Mouse (Mus musculus): Measurements from ENCODE around the gene Klf7.

The Klf7 gene

DNA sequence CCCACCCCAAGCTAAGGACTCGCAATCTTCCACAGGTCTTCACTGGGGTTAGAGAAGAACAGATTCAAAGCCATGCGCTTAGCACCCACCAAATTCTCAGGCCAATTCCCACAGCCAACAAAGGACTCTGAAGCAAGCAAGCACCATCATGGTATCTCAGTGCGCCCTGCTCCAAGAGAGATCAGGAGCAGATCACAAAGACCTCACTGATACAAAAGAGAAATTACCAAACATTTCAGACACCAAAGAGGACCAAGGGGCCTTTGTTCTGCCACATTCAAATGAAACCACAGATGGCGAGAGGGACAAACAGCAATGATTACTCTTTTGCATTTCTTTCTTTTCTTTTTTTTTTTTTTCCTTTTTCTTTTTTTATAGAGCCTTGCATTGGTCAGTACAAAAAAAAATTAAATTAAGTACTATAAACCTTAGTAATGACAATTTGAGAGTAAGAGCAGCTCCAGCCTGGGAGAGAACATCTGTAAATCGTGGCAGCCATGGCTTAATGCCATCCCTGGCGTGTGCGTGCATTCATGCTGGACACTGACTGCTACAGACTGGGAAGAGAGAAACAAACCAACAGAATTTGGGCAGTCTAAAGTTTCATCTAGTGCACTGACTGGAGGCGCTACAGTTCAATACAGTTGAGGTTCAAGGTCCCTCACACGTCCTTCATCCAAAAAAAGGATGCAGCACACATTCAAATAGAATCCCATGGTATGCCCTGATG lies 89.4 kb downstream of the Klf7 start:
- DNase-seq (ENCODE audit: low read depth, low spot score): no peak

DNA sequence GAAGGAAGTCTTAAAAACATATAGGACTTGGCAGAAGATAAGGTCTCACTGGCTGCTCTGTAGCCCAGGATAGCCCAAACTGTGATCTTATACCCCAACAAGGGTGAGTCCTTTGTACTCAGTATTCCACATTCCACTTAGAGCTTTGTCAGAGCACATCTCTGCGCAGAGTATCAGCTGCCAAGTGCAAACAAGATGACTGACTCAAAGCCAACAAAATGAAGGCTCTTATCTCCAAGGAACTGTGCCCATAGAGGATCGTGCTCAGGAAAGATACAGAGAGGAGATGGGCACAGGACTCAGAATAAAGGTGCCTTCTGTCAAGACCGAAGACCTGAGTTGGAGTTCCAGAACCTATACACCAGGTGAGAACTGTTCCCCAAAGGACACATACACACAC lies 100.1 kb downstream of the Klf7 start:
- DNase-seq (ENCODE audit: low read depth, low spot score): no peak

DNA sequence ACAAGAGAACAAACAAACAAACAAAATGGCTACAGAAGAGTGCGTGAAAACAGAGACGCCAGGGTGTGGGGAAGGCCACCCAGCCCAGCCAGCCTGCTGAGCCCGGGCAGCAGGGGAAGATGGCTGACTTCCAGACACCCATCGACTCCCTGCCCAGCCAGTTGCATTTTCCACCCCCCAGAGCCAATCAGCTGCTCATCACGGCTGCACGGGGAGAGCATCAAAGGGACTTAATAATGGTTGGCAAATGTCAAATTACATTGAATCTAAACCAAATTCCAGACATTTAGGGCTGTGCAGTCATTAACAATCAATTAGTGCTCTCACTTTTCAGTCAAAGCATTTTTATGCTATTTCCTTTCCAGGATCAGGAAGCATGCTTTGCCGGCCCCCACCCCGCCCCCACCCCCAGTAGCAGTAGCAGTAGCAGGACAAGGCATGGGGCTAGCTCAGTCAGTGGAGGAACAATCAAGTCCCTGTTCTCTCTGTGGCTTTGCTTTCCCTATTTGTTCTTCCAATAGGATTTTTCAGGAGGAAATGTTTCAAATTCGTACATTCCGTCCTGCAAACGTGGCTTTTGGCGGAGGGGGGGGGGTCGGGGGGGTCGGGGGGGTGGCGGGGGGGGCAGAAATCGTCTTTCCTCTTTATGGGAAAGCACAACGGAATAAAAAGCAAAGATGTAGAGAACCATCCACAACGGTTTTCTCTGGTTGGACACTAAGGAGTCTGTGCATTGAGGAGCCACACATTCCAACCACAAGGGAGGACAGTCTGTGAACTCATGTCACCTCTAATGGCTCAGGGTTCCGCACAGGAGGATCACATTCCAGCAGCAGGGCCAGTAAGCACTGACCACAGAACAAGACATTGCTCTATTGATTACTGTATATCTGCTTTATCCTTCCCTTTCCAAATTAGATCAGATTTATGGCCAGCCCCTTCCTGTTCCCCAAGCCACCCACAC lies 101.1 kb downstream of the Klf7 start:
- peak; percentile 46 for DNase-seq (ENCODE audit: low read depth, low spot score)

DNA sequence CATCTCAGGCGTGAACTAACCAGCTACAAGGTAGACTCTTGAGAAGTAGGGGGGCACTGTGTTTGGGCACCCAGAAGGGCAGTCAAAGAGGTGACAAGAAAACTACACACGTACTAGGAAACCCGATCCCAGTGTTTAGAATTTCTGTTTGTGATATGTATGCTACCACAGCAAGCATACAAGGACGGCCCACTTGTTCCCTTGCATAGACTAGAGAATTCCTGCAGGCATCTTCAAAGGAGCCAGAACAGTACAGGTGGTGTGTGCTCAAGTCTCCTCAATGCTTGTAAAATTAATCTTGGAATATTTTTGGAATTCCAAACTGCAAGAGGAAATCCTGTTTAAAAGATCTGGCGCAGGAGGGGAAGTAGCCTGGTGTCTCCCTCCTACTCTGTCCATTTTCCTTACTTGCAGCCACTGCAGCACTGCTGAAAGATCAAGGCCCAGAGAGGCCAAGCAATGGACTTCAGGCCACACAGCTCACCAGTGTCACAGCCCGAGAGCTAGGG lies 102.9 kb downstream of the Klf7 start:
- no peak for DNase-seq (ENCODE audit: low read depth, low spot score)

DNA sequence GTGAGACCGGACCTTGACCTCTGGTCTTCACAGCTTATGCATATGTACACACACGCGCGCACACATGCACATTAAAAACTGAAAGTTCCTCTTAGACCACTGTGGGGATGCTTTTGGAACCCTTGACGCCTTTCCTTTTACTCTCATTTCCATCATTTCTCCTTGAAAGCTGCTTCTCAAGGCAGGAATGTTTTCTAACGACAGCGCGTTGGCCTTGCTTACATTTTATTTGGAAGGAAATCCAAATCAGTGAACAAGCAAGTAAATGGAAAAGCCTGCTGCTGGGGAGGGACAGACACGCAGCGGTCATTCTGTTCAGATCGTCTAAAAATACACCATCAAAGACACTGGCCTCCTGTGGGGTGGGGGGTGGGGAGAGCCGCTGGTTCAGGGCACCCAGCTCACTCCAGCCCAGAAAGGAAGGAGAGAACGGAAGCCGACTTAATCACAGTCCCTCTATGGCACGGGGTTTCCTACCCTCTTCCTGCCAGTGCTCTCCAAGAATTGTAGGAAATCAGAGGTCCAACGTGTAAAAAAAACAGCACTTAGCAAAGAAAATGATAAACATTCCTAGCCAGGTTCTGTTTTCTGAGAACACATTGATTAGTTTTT lies 103.5 kb downstream of the Klf7 start:
- no peak for DNase-seq (ENCODE audit: low read depth, low spot score)

DNA sequence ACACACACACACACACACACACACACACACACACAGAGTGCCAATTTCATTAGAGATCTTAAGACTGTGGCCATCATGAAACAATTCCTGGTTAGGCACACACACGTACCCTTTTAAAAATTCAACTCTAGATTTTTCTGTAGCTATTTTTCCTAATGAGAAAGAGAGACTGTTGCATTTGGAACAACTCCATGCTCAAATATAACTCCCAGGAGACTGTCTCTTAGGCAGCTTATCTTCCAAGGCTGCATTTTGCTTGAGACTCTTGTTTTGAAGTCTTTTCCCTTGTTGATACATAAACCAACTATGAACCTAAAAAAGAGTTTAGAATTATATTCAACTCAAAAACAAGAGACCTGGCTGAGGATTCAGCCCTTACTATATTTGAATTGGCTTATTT lies 108.0 kb downstream of the Klf7 start:
- no peak for DNase-seq (ENCODE audit: low read depth, low spot score)

DNA sequence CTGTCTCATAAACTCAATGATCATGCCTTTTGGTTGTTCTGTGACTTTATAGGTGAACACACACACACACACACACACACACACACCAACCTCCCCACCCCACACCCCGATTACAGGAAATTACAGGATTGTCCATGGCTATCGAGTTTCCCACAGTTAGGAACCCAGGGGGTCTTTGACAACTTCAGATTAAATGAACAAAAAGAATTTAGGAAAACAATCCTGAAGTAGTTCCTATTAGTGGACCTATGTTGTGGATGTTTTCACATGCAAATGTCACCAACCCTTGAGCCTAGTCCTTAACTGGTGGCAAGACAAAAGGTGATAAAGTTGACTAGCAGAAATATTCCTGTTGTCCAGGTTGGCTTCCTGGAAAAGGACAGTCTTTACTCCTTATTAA lies 113.1 kb downstream of the Klf7 start:
- DNase-seq (ENCODE audit: low read depth, low spot score): no peak

DNA sequence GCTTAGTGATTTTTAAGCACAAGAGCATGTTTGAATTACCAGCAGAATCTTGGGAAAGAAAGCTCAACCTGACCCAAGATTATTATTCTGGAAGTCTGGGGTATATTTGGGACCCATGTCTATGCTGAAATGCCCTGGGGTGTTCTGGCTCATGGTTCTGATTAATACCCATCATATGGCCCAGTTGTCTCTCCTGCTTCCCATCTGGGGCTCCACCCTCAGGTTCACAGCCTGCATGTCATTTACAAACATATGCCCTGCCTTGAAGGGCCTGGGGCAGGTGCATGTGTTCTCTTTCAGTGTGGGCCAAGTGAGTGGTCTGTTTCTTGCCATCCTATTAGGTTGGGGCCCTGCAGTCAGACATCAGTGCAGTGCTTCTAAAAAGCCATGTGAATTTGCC lies 114.1 kb downstream of the Klf7 start:
- no peak for DNase-seq (ENCODE audit: low read depth, low spot score)

DNA sequence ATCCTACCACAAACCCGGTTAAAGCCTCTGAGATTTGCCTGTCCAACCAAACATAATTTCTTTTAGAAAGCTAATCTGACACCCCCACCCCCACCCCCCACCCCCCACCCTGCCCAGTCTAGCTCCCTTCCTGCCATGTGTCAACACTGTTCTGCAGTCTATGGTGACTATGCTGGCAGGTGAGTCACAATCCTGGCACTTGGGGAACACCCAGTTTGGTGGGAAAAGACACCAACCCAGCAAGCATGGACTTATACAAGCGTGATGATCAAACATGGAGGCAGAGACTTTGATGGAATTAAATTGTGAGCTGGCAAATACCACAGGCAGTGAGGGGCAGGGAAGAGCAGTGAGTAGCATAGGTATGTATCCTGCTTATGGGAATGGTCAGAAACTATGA lies 116.9 kb downstream of the Klf7 start:
- DNase-seq (ENCODE audit: low read depth, low spot score): no peak

DNA sequence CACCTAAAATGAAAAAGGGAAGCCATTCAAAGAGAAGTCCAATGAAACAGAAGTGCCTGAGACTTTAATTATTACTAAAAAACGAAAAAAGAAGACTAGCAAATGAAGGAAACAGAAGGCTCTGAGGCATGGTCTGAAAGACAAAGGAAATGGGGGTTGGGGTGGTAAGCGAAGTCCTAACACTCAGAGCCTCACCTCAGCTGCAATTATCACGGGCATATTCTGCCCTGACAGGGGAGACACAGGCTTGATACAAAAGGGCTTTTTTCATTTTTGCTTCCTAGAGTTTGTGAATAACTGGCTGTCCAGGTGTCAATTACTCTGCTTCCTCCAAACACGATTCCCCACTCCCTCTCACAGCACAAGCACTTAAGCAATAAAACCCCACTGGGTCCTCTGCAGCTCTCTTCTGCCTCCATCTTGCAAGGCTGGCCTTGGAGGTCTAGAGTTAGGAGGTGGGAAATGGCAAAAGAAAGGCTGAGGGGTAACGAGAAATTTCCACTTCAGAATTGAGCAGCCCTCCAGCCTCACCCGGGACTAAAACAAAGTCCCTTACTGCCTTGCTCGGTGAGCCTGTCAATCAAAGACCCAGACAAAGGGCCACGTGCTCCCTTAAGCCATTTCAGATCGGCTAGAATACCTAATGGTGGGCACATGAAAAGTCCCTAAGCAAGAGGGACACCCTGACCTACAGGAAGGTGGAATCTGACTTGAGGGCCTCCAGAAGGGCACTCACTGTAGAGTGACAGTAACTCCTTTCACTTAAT lies 118.4 kb downstream of the Klf7 start:
- DNase-seq (ENCODE audit: low read depth, low spot score): no peak

DNA sequence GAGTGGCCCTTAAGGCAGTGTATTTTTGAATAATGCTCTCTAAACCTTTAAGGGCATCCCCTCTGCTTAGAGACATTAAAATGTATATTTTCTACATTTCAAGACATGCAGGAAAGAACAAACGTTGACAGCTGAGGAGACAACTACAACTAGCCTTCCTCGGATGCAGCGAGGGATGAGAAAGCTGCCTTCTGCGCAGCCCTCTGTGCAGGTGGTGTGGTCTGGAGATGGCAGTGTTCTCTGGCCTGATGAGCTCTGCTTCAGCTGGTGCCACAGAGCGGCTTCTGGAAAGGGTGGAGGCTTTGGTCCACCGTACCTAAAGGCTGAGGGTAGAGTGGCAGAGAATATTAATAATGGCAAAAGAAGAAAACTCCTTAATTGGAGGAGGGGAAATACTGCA lies 120.0 kb downstream of the Klf7 start:
- no peak for DNase-seq (ENCODE audit: low read depth, low spot score)

DNA sequence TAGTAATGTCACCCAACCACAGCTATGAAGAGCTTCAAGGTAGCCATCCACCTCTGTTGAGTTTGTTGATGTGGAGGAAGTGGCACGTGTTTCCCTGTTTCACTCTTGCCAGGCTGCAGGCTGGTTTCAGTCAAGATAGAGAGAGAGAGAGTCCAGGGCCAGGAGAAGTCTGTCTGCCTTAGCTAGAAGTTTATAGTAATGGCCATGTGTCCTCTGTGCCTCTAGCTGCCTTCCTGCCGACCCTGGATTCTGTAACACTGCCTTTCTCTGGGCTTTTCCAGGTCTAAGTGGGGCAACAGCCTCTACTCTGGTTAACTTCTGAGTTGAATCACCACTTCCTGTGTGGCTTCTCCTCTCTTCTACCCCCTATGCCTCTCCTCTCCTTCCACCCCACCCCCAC lies 121.5 kb downstream of the Klf7 start:
- no peak for DNase-seq (ENCODE audit: low read depth, low spot score)

DNA sequence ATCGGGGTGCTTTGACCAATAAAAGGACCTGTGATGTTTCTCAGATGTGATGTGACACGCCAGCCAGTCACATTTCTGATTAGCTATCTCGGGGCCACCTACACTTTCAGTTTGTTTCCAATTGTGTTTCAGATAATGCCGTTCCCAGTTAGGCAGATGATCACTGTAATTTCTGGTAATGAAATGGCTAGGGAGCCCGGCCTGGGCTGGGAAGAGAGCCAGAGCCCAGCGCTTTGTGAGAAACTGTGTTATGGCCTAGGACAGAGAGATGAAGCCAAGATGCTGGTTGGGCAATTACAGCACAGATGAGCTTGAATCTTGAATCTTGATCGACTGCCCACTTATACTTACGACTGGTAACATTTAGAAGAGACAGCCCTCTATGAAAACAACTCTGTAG lies 122.6 kb downstream of the Klf7 start:
- no peak for DNase-seq (ENCODE audit: low read depth, low spot score)

DNA sequence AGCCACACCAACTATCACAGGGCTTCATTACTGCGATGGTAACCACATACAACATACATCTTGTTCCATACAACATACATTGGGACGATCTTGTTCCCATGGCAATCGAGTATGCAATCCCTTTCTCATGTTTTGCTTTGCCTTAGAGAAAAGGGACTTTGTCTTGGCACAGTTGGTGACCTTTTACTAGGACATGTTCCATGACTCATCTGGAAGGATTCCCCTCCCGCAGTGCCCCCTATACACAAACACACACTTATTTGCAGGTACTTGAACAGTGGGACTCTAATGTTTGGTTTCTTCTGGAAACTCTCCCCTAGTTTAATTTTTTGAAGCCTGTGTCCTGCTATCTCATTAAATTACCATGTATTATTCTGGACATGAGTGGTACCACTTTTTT lies 123.2 kb downstream of the Klf7 start:
- no peak for DNase-seq (ENCODE audit: low read depth, low spot score)

DNA sequence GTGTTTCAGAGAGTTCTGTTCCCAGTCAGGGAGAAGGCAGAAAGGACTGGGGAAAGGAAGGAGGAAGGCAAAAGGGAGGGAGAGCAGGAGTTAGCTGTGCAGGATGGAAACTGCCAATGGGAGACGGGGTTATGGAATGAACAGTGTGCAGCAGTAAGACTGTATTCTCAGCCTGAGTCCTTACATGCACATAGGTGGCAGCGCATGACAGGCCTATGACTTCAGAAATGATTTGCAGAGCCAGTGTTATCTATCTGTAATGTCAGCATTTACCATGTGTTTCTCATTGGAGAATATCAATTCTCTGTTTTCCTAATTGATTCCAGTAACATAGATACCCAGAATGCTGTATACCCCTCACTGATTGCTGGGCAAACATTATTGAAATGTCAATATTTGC lies 123.9 kb downstream of the Klf7 start:
- DNase-seq (ENCODE audit: low read depth, low spot score): no peak

DNA sequence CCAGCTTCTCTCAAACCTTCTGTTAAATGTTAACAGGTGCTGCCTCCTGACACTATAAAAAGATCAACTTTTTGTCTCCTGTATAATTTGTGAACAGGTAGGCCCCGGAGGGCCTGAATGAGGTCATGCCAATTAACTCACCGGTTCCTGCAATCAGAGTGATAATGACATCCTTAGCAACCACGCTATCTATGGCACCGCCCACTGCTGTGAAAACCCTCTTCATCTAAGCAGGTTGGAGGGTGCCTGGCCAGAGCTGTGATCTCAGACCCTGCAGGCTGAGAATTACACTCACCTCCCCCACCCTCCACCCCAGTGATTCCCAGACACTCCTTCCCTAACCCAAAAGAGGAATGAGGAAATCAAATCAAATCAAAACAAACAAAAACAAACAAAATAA lies 126.3 kb downstream of the Klf7 start:
- no peak for DNase-seq (ENCODE audit: low read depth, low spot score)

DNA sequence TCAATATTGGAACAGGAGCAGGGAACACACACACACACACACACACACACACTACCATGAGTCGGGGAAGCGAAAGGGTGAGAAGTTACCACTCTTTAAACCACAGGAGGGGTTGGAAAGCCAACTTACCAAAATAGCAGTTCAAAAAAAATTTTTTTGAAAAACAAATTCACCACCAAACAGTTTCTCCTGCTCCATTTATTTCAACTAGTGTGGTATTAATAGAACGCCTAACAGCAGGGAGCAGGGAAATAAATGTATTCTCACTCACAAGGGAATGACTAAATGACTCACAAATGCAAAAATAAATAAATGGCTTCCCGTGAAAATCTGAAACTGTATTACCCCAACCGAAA lies 127.0 kb downstream of the Klf7 start:
- no peak for DNase-seq (ENCODE audit: low read depth, low spot score)

DNA sequence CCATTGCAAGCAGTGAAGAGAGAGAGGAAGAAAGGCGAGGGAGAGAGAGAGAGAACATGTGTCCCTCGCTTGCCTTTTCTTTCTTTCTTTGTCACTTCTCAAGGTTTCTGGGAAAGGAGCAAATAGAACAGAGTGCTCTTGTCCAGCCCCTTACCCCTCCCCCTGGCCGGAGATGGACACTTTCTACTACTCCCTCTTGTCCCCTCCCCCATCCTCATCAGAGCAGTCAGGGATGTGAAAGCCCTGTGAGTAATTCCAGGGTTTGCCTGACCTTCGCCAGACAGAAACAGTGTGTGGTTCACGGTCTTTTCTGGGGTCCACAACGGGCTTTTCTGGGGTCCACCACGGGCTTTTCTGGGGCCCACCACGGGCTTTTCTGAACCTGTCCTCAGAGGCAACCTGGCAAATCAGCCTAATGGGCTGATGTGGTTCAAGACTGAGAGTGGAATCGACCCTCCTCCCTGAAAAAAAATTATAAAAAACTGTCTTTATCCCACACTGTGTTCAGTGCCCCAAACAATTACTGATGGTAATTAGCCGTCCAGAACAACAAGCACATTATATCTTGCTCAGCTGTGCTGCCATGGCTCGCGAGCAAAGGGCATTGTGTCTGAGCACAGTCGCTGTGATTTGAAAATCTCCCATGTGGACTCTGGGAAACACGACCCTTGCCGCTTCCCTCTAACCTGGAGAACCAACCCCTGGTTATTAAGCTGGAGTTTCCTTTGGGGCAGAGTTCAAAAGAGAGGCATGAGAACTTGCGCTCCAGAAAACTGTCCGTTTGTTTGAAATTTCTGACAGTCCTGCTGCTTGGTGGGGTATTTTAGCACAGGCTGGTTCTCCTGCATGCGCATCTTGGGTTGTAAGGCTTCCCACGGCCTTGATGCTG lies 127.6 kb downstream of the Klf7 start:
- no peak for DNase-seq (ENCODE audit: low read depth, low spot score)

DNA sequence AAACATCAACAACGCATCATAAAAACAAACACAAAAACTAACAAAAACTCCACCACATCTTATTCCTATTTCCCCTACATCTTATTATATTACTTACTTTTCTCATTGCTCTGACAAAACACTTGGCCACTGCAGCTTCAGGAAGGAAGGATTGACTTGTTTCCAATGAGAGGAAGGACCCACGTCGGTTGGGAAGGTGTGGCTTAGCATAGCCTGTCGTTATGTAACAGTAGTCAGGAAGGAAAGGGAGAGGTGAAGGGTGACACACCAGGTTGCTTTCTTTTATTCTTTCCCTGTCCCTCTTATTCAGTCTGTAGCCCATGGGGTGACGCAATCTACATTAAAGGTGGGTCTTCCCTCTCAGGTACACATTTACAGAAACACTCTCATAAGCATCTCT lies 129.6 kb downstream of the Klf7 start:
- DNase-seq (ENCODE audit: low read depth, low spot score): no peak

DNA sequence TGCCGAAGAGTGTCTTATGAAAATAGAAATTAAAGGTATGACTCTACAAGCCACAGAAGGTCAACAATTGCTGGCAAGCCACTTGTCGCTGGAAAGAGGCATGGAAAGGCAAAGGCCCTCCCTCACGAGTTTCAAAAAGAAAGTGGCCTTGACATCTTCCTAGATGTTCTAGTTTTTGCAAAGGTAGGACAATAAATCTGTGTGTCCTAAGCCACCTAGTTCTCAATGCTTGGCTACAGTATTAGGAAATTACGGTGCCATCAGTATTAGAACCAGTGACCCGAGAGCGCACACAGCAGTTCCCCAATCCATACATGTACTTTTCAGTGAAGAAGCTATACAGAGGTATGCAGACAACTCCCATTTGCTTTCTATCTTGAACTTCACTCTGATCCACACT lies 131.7 kb downstream of the Klf7 start:
- no peak for DNase-seq (ENCODE audit: low read depth, low spot score)

DNA sequence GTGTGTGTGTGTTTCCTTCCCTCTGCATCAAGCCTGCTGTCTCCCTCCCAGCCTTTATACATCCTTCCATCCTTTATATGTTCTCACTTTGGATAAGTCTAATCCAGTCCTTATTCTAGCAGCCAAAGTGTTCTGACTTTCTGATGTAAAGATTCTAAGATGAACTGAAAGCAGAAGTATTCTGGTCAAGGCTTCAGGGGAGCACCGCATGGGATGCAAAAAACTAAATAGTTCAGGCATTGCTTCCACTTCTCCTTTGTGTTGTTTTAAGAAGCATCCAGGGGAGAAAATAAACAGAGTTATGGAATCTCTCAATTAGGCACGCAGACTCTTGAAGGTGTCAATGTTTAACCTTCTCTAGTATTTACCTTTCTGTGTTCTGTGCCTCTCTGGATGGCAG lies 141.3 kb downstream of the Klf7 start:
- no peak for DNase-seq (ENCODE audit: low read depth, low spot score)
